Mouse (Mus musculus) stomach, embryonic 16.5 days (tissue): ENCODE measurements around the gene Timm8b. TPM values are rescaled to one million over a fixed set of nuclear protein-coding genes. Genes with fewer than 3 reads are reported as not detected.

Source experiments
- ATAC-seq: fragments of 200-750 bp; cut with Nextera tagmentation; 2 replicates; pipeline ENCODE4 v1.8.0; 2017; ENCODE audit warnings: moderate number of reproducible peaks, moderate TSS enrichment; ENCODE audit not compliant: insufficient read depth, low FRiP score
- H3K27ac ChIP-seq: fragments of 300-500 bp; sonication (generic); 2 replicates; pipeline ENCODE4 v1.5.1; 2014; ENCODE audit warnings: low read length
- H3K27me3 ChIP-seq: fragments of 300-500 bp; sonication (generic); 2 replicates; pipeline ENCODE4 v1.6.1; 2014; ENCODE audit warnings: low read length, control low read depth, mixed read lengths; ENCODE audit not compliant: control insufficient read depth, insufficient read depth
- H3K36me3 ChIP-seq: fragments of 300-500 bp; sonication (generic); 2 replicates; pipeline ENCODE4 v1.6.1; 2014; ENCODE audit warnings: low read length; ENCODE audit not compliant: control insufficient read depth, insufficient read depth
- H3K4me1 ChIP-seq: fragments of 300-500 bp; sonication (generic); 2 replicates; pipeline ENCODE4 v1.6.1; 2014; ENCODE audit warnings: low read length, control low read depth, mixed read lengths; ENCODE audit not compliant: control insufficient read depth, insufficient read depth
- H3K4me2 ChIP-seq: fragments of 300-500 bp; sonication (generic); 2 replicates; pipeline ENCODE4 v1.6.1; 2014; ENCODE audit warnings: low read depth, low read length, mixed read lengths
- H3K4me3 ChIP-seq: fragments of 300-500 bp; sonication (generic); replicated peaks from 2 replicates; pipeline ENCODE4 v1.5.1; 2014; ENCODE audit warnings: mild to moderate bottlenecking, low read length
- H3K9ac ChIP-seq: fragments of 300-500 bp; sonication (generic); 2 replicates; pipeline ENCODE4 v1.6.1; 2014; ENCODE audit warnings: low read length
- H3K9me3 ChIP-seq: fragments of 300-500 bp; sonication (generic); replicated peaks from 2 replicates; pipeline ENCODE4 v1.6.1; 2016; ENCODE audit warnings: low read length, control low read depth; ENCODE audit not compliant: control insufficient read depth
- WGBS: fragments of 180-500 bp; shearing (Covaris S2); extraction: QIAGEN DNeasy Blood & Tissue Kit; methylation state at CpG from one replicate; pipeline ENCODE4 v1.1.7; 2014; 5-methylcytosine and 5-hydroxymethylcytosine counted together
- polyA plus RNA-seq: library from polyadenylated mRNA; unstranded; fragments of >200 nt; fragmentation: Nextera tagmentation; extraction: Ambion mirVana; gene quantifications from 2 replicates; pipeline ENCODE4 v1.2.1, GENCODE M21; 2015

Gene Timm8b
- polyA plus RNA-seq, 1 experiment from 2014 or later: 234 TPM

DNA sequence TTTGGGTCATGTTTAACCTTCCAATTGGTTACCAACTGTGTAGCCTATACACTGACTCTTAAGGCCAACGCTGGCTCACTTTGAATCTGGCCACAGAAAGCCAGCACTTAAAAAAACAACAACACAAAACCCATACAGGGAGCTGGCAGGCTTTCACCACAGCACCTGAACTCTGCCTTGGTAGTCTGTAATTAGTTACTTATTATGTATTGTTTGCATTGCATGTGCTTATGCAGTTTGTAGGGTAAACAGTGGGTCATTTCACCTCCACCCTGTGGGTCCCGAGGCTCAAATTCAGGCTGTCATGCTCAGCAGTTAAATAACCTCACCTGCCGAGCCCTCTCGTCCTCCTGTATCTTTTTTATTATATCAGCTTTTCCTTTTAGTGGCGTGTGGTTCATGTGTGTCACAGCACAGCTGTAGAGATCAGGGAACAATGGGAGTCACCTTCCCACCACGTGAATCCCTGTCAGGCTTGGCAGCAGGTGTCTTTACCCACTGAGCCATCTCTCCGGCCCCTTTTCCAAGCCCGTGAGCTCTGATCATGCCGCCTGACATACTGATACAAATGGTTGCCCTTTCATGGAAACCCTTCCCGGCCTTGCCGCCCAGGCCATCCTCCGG lies 8.8 kb upstream of the Timm8b start:
- no peak overlapping the region for H3K9ac ChIP-seq
- H3K4me3 ChIP-seq: no peak overlapping the region
- peak overlapping the region; percentile 54 for H3K27ac ChIP-seq
- no peak overlapping the region for H3K4me2 ChIP-seq
- no peaks in the 10 kb centered on the region for H3K9me3 ChIP-seq
- peak; percentile 74 for ATAC-seq
- no peaks in the 10 kb centered on the region for H3K27me3 ChIP-seq
- WGBS: 58% methylated on average over 12 of the region's 12 CpGs
- peaks cover 20% of the 10 kb centered on the region for H3K36me3 ChIP-seq
- no peaks in the 10 kb centered on the region for H3K4me1 ChIP-seq

- no peak overlapping the region for H3K4me2 ChIP-seq
- 94% methylated on average over 8 of the region's 8 CpGs for WGBS
Observed at GRCm38 (mm10) chr9:50596973-50597372, 6.7 kb upstream of the Timm8b start.

DNA sequence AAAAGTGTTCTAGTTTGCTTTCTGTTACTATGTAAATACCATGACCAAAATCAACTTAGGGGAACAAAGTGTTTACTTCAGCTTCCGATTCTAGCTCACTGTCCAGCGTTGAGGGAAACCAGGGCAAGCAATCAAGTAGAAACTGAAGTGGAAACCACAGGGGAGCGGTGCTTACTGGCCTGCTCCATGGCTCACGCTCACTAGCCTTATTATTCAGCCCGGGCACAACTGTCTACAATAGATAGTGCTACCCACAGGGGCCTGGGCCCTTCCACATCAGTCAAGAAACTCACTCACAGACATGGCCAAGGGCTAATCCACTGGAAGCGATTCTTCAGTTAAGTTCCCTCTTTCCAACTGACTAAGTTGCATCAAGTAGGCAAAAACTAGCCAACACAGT lies 2.2 kb upstream of the Timm8b start:
- Histone ChIP-seq H3K36me3 (peaks cover 14% of the 10 kb centered on the region), H3K9ac (no peak overlapping the region), H3K4me3 (no peak overlapping the region), H3K4me1 (peaks cover 15% of the 10 kb centered on the region), H3K9me3 (no peaks in the 10 kb centered on the region), H3K4me2 (0 out of 2 replicates have a peak overlapping the region, but pooled peaks have one; percentile 94), H3K27ac (no peak overlapping the region), H3K27me3 (no peaks in the 10 kb centered on the region)
- 80% methylated on average over 6 of the region's 6 CpGs for WGBS
- ATAC-seq: no peak

More at GRCm38 (mm10) chr9:50596973-50597372, 6.7 kb upstream of the Timm8b start:
- H3K9me3 ChIP-seq: no peaks in the 10 kb centered on the region
- H3K4me3 ChIP-seq: no peak overlapping the region
- no peak for ATAC-seq
- no peak overlapping the region for H3K9ac ChIP-seq
- H3K27ac ChIP-seq: no peak overlapping the region
- peaks cover 20% of the 10 kb centered on the region for H3K36me3 ChIP-seq
- H3K4me1 ChIP-seq: peaks cover under 1% of the 10 kb centered on the region; the same call in 1 of the 2 replicates
- no peaks in the 10 kb centered on the region for H3K27me3 ChIP-seq

- Histone ChIP-seq H3K9me3 (no peaks in the 10 kb centered on the region), H3K4me2 (peak overlapping the region; percentile 94), H3K9ac (peak overlapping the region; percentile 92), H3K27ac (no peak overlapping the region), H3K27me3 (no peaks in the 10 kb centered on the region), H3K36me3 (peaks cover 7% of the 10 kb centered on the region), H3K4me1 (peaks cover 15% of the 10 kb centered on the region), H3K4me3 (peak overlapping the region; percentile 82)
- ATAC-seq: no peak
- WGBS: 79% methylated on average over 7 of the region's 7 CpGs
Observed at GRCm38 (mm10) chr9:50602055-50602845, 1.5 kb upstream of the Timm8b start.

DNA sequence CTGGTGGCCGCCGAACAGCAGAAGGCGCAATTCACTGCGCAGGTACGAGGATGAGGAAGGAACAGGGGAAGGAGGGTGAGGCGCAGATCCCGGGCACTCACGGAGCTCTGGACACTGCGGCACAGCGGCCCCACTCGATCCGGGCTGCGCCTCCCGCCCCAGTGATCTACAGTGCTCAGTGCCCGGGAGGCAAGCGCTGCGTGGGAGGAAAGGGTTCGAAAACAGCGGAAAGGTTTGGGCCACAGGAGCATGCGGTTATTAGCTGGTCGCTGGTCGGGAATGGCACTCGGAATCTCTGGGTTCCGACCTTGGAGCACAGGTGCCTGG lies 251 bp downstream of the Timm8b start:
- Histone ChIP-seq H3K4me3 (peak overlapping the region; percentile 82), H3K27me3 (no peaks in the 10 kb centered on the region), H3K4me1 (peaks cover 15% of the 10 kb centered on the region), H3K36me3 (0 out of 2 replicates have a peak, but pooled peaks cover 6% of the 10 kb centered on the region), H3K9me3 (no peaks in the 10 kb centered on the region), H3K9ac (peak overlapping the region; percentile 92), H3K4me2 (peak overlapping the region; percentile 69), H3K27ac (peak overlapping the region; percentile 81)
- WGBS: under 1% methylated on average over 24 of the region's 24 CpGs
- ATAC-seq: peak; percentile 84

- Histone ChIP-seq H3K9ac (peak overlapping the region; percentile 92), H3K27me3 (no peaks in the 10 kb centered on the region), H3K4me2 (peak overlapping the region; percentile 69), H3K4me1 (peaks cover 15% of the 10 kb centered on the region), H3K27ac (peak overlapping the region; percentile 81), H3K4me3 (peak overlapping the region; percentile 82), H3K36me3 (0 out of 2 replicates have a peak, but pooled peaks cover 6% of the 10 kb centered on the region), H3K9me3 (no peaks in the 10 kb centered on the region)
- 2% methylated on average over 6 of the region's 6 CpGs for WGBS
- no peak for ATAC-seq
Observed at GRCm38 (mm10) chr9:50604338-50604737, 628 bp downstream of the Timm8b start.

- 81% methylated on average over 4 of the region's 4 CpGs for WGBS
- peaks cover 5% of the 10 kb centered on the region for H3K4me1 ChIP-seq
- H3K9ac ChIP-seq: no peak overlapping the region
- H3K4me3 ChIP-seq: no peak overlapping the region
- no peak for ATAC-seq
- no peak overlapping the region for H3K4me2 ChIP-seq
- peaks cover 23% of the 10 kb centered on the region; the same call in 1 of the 2 replicates for H3K36me3 ChIP-seq
- H3K27me3 ChIP-seq: no peaks in the 10 kb centered on the region
- H3K27ac ChIP-seq: no peak overlapping the region
- no peaks in the 10 kb centered on the region for H3K9me3 ChIP-seq
Observed at GRCm38 (mm10) chr9:50612115-50612514, 8.4 kb downstream of the Timm8b start.

DNA sequence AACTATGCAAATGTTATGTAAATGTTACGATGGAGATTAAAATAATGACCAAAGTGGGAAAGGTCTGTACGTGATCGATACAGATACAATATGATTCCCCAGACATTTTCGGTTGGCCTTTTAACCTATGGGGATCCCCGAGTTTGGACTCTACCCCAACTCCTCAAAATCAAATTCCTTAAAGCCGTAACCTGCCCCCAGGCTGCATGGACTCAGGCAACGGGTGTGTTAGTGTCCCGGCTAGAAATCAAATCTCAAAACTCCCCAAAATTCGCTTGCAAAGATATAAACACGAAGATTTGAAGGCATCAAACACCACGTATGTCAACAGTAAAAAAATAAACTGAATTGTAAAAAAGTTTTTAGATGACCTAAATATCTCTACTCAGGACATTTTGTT lies 12.5 kb downstream of the Timm8b start:
- Histone ChIP-seq H3K27me3 (no peaks in the 10 kb centered on the region), H3K4me2 (peak overlapping the region; percentile 70), H3K4me3 (peak overlapping the region; percentile 67), H3K4me1 (peaks cover 5% of the 10 kb centered on the region), H3K27ac (peak overlapping the region; percentile 97; the same call in 1 of the 2 replicates), H3K9ac (peak overlapping the region; percentile 91), H3K9me3 (no peaks in the 10 kb centered on the region), H3K36me3 (peaks cover 13% of the 10 kb centered on the region; the same call in 1 of the 2 replicates)
- ATAC-seq: no peak
- WGBS: 31% methylated on average over 11 of the region's 11 CpGs
